Mouse (Mus musculus) embryo, embryonic 10 days (tissue): ENCODE measurements around the gene Gabre.
A peak's percentile ranks its signal among the peaks of the same experiment; 100 is the strongest.

Experiments used
- DNase-seq: peaks from one replicate; pipeline ENCODE4 v3.0.0-alpha.2; 2015; ENCODE audit warnings: low spot score

Gabre gene

GRCm38 (mm10) chrX:72274659-72275371 is at the start of gene Gabre:
Gene Gabre, minus strand, starts transcription at chrX:72274803.
- peak; percentile 37 for DNase-seq

GRCm38 (mm10) chrX:72297812-72298211 is 23.2 kb upstream of the Gabre start:
- DNase-seq: no peak

GRCm38 (mm10) chrX:72275372-72275663 is 715 bp upstream of the Gabre start:
- no peak for DNase-seq

GRCm38 (mm10) chrX:72273966-72274658 is 491 bp downstream of the Gabre start:
- DNase-seq: no peak

DNA sequence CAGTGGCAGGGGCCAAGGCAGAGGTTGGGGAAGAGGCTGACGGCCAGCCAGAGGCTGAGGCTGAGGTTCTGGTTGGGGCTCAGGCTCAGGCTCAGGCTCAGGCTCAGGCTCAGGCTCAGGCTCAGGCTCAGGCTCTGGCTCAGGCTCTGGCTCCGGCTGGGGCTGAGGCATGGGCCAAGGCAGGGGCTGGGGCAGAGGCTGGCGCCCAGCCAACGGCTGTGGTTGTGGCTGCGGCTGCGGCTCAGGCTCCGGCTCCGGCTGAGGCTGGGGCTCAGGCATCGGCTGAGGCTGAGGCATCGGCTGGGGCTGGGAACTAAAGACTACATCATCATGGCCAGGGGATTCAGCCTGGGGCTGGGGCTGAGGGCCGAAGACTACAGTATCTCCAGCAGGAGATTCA is 4.0 kb downstream of the Gabre start:
- no peak for DNase-seq

DNA sequence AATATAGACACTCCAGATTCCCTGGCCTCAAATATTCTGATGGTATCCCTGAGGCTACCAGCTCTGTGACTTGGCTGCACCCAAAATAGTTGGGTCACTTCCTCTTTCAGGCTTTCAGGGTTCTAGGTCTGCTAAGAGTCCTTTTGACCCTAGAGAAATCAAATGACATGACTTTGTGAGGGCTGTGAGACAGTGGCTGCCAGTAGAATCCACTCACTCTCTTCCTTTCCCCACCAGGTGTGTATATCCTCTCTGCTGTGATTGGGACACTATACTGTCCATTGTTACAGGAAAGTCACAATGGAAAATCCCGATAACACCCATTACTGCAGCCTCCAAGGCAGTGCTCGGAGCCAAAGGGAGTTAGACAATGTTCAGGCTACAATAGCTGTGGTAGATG is 52.9 kb downstream of the Gabre start, which contains the start of gene Magea4:
Gene Magea4, plus strand, starts transcription at position 301 of the 400 bp plus-strand sequence.
- no peak for DNase-seq
